Mouse (Mus musculus) lung, postnatal 0 days (tissue): ENCODE data around the gene Mfng.

Source experiments
- CTCF ChIP-seq: IDR thresholded peaks from 2 replicates; pipeline ENCODE4 v1.5.1; 2016; ENCODE audit warnings: antibody characterized with exemption, mild to moderate bottlenecking
- EP300 ChIP-seq: IDR thresholded peaks from 2 replicates; pipeline ENCODE4 v1.6.1; 2016; ENCODE audit warnings: antibody characterized with exemption, mild to moderate bottlenecking, control low read depth

- TF ChIP-seq CTCF (peak; percentile 28; the same call in 1 of the 2 replicates), EP300 (no peak)
These were observed 9.3 kb upstream of the Mfng start for GRCm38 (mm10) chr15:78782348-78783103.
